Mouse (Mus musculus) bone marrow, adult 2 months (tissue): Measurements from ENCODE around the gene Stra6l.

Experiments
- CTCF ChIP-seq: fragments of 200-500 bp; IDR thresholded peaks from 2 replicates; pipeline ENCODE4 v1.5.1; 2011; ENCODE audit warnings: low read length, control low read depth; ENCODE audit not compliant: control insufficient read depth, insufficient read depth
- POLR2A ChIP-seq: fragments of 200-500 bp; IDR thresholded peaks from 2 replicates; pipeline ENCODE4 v1.6.1; 2011; ENCODE audit warnings: low read depth, mild to moderate bottlenecking, control low read depth, low read length, borderline replicate concordance; ENCODE audit not compliant: control insufficient read depth

DNA sequence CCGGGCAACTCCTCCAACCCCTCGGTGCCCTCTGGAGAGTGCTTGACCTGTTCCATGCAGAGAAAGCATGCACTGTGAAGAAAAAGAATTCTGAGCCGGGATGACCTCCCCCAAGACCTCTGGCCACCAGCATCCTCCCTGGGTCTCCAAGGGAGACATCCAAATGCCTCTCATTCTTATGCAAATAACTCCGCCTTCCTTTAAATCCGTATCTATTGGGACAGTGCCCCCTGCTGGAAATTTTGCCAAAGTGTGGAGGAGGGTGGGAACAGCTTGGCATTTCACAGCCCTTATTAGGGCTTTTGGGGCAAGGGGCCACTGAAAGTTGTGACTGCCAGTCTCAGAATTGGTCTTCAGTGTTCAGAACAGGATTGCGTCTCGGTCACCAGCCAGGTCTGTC is 32.9 kb upstream of the Stra6l start:
- TF ChIP-seq POLR2A = no peak
- TF ChIP-seq CTCF = 0 out of 2 replicates have a peak, but pooled peaks have one; percentile 11
